Mouse (Mus musculus) embryonic stem cell, embryonic (primary cell): ENCODE data around the gene Gnaz.

Source experiments
- CTCF ChIA-PET, 4 experiments: fragments of 300-600 bp in 2 of 4; fragments of 350-600 bp in 2 of 4; sonication (Branson Sonifier 250); formaldehyde crosslinking; loops; one replicate each; lab custom pipeline; 2022; ENCODE audit warnings: inconsistent platforms in 2 of 4; lab: Charles Lee
- POLR2A ChIA-PET, 4 experiments: fragments of 300-600 bp in 2 of 4; fragments of 350-600 bp in 2 of 4; sonication (Branson Sonifier 250); formaldehyde crosslinking; loops; one replicate each; lab custom pipeline; 2022; ENCODE audit warnings: antibody characterized with exemption in 4 of 4, inconsistent platforms in 1 of 4; lab: Charles Lee

The Gnaz gene

DNA sequence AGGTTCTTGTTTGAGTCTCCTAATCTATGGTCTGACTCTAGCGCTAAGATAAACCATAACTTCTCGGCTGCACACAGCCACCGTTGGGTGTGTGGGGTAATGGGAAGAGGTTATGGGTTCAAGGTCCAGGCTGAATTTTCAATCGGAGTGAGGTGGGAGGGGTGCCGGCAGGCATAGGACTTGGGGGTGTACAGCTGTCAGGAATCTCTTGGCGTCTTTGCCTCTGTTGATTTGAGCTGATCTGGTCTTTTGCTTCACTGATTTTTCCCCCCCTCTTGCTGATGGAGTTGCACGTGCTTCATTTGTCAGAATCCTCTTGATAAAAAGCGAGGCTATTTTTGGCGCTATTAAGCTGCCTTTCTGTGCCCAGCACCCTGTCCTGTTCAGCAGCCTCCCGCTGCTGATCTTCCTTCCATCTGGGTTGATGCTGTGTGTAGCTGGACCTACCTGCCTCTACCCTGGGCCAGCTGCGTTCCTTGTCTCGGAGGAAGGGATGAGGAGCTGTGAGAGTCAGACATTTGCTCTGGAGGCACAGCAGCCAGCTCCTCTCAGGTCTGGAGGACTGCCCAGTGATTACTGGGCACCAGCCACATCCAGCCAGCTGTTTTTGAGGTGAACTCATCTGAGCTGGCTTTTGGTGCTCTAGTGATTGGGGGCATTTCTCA, 96.5 kb downstream of the Gnaz start:
- POLR2A ChIA-PET: interaction anchor here in 1 of 4 experiments (0.6 to 1.1 kb wide), 3 partner anchors 19 to 701 kb away, joined by 3 to 6 read pairs (median 3); partner anchors contain the start of gene Cabin1
- CTCF ChIA-PET: interaction anchor here in 1 of 4 experiments (1.0 to 1.4 kb wide), 2 partner anchors 87 to 88 kb away, joined by 3 read pairs; no protein-coding TSS in a partner anchor

DNA sequence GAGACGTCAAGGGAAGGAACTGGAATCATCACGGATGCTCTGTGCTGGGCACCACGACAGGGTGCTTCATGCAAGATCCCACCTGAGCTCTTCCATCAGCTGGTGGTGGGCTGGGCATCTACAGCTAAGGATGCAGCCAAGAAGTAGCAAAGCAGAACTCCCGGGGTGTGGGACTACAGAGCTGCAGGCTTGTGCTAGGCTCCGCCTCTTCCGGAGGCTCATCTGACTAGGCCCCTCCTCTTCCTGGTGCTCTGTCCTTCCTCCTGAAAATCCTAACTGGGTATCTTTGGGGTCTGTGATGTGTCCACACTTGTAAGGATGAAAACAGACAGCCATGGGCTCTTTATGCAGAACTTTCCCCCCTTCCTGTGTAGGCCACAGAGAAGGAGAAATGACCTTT, 98.7 kb downstream of the Gnaz start:
- CTCF ChIA-PET: interaction anchor here in 2 of 4 experiments (1.1 kb wide), 2 partner anchors 86 kb away, joined by 3 to 4 read pairs; no protein-coding TSS in a partner anchor
- POLR2A ChIA-PET: no interaction called here
